Mouse (Mus musculus) forebrain, embryonic 11.5 days (tissue): ENCODE results near the gene Npcd. TPM values are rescaled to one million over a fixed set of nuclear protein-coding genes. Genes with fewer than 3 reads are reported as not detected.

Experiments
- ATAC-seq: fragments of 200-750 bp; cut with Nextera tagmentation; replicated peaks from 2 replicates; pipeline ENCODE4 v1.8.0; 2017; ENCODE audit warnings: moderate TSS enrichment; ENCODE audit not compliant: low FRiP score
- DNase-seq: peaks from one replicate; pipeline ENCODE4 v3.0.0-alpha.2; 2017; ENCODE audit warnings: low spot score
- H3K27ac ChIP-seq: fragments of 300-500 bp; sonication (generic); 2 replicates; pipeline ENCODE4 v1.5.1; 2014; ENCODE audit warnings: low read depth, low read length
- H3K27me3 ChIP-seq: fragments of 300-500 bp; sonication (generic); 2 replicates; pipeline ENCODE4 v1.6.1; 2014; ENCODE audit warnings: mild to moderate bottlenecking, low read length, mixed read lengths; ENCODE audit not compliant: control insufficient read depth, insufficient read depth
- H3K36me3 ChIP-seq: fragments of 300-500 bp; sonication (generic); 2 replicates; pipeline ENCODE4 v1.6.1; 2014; ENCODE audit warnings: mild to moderate bottlenecking, low read length, moderate library complexity, mixed read lengths; ENCODE audit not compliant: control insufficient read depth, insufficient read depth
- H3K4me1 ChIP-seq: fragments of 300-500 bp; sonication (generic); replicated peaks from 2 replicates; pipeline ENCODE4 v1.6.1; 2014; ENCODE audit warnings: low read length, mixed read lengths; ENCODE audit not compliant: control insufficient read depth, insufficient read depth
- H3K4me2 ChIP-seq: fragments of 300-500 bp; sonication (generic); 2 replicates; pipeline ENCODE4 v1.6.1; 2014; ENCODE audit warnings: low read depth, mild to moderate bottlenecking, low read length, moderate library complexity, mixed read lengths; ENCODE audit not compliant: severe bottlenecking
- H3K4me3 ChIP-seq: fragments of 300-500 bp; sonication (generic); 2 replicates; pipeline ENCODE4 v1.5.1; 2014; ENCODE audit warnings: low read depth, low read length
- H3K9ac ChIP-seq: fragments of 300-500 bp; sonication (generic); 2 replicates; pipeline ENCODE4 v1.6.1; 2014; ENCODE audit warnings: low read length
- H3K9me3 ChIP-seq: fragments of 300-500 bp; sonication (generic); 2 replicates; pipeline ENCODE4 v1.6.1; 2016; ENCODE audit warnings: low read length, mixed read lengths; ENCODE audit not compliant: control insufficient read depth
- WGBS: fragments of 180-500 bp; shearing (Covaris S2); extraction: QIAGEN DNeasy Blood & Tissue Kit; methylation state at CpG from one replicate; pipeline ENCODE4 v1.1.7; 2014; 5-methylcytosine and 5-hydroxymethylcytosine counted together
- polyA plus RNA-seq: library from polyadenylated mRNA; unstranded; fragments of >200 nt; fragmentation: Nextera tagmentation; extraction: Ambion mirVana; gene quantifications from 2 replicates; pipeline ENCODE4 v1.2.1, GENCODE M21; 2014

The Npcd gene
- polyA plus RNA-seq, 1 experiment from 2014 or later: not detected

DNA sequence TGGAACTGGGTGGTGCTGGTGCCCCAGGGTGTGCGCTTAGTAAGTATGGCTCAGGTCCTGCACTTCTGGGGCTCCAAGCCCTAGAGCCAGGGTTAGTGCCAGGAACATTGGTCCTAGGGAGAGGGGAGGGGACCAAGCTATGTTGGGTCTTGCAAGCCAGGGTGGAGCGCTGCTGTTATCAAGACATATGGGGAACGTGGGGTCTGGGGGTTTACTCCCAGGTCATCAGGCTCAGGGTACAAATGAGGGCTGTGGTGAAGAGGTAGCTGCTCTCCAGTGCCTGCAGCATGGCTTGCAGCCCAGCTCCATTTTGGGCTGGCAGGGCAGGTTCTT is 80.7 kb downstream of the Npcd start:
- DNase-seq (no peak), ATAC-seq (peak; percentile 42; the same call in 1 of the 2 replicates)
- Histone ChIP-seq H3K4me2 (no peak overlapping the region), H3K27ac (no peak overlapping the region), H3K9me3 (no peaks in the 10 kb centered on the region), H3K36me3 (no peaks in the 10 kb centered on the region), H3K9ac (no peak overlapping the region), H3K27me3 (no peaks in the 10 kb centered on the region), H3K4me3 (no peak overlapping the region), H3K4me1 (no peaks in the 10 kb centered on the region)
- WGBS: 86% methylated on average over 3 of the region's 3 CpGs

- H3K36me3 ChIP-seq: no peaks in the 10 kb centered on the region
- WGBS: 21% methylated on average over 11 of the region's 11 CpGs
- H3K4me1 ChIP-seq: no peaks in the 10 kb centered on the region
Observed at GRCm38 (mm10) chr15:79752742-79753419, 81.2 kb downstream of the Npcd start.

DNA sequence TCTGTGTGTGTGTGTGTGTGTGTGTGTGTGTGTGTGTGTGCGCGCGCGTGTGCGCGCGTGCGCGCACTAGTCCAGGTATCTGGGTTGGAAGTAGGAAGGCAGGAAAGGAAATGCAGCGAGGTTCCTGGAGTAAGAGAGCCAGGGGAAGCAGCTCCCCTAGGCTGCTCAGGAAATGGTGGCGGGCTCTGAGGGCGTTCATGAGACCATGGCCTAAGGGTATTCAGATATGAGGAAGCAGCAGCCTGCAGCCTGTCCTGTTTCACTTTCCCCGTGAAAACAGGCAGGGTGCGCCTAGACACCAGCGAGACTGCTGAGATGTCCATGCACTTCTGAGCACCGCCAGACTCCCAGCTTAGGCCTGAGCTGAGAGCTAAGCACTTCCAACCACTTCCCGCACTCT is 82.3 kb downstream of the Npcd start:
- Histone ChIP-seq H3K4me3 (no peak overlapping the region), H3K27me3 (no peaks in the 10 kb centered on the region), H3K4me1 (no peaks in the 10 kb centered on the region), H3K27ac (no peak overlapping the region), H3K4me2 (no peak overlapping the region), H3K9me3 (no peaks in the 10 kb centered on the region), H3K9ac (no peak overlapping the region), H3K36me3 (no peaks in the 10 kb centered on the region)
- 90% methylated on average over 17 of the region's 17 CpGs for WGBS
- ATAC-seq (no peak), DNase-seq (no peak)

More at GRCm38 (mm10) chr15:79752742-79753419, 81.2 kb downstream of the Npcd start:
- ATAC-seq: peak; percentile 10; the same call in 1 of the 2 replicates
- Histone ChIP-seq H3K27me3 (no peaks in the 10 kb centered on the region), H3K4me2 (no peak overlapping the region), H3K4me3 (no peak overlapping the region), H3K9ac (no peak overlapping the region), H3K27ac (no peak overlapping the region), H3K9me3 (no peaks in the 10 kb centered on the region)
- peak; percentile 89 for DNase-seq

DNA sequence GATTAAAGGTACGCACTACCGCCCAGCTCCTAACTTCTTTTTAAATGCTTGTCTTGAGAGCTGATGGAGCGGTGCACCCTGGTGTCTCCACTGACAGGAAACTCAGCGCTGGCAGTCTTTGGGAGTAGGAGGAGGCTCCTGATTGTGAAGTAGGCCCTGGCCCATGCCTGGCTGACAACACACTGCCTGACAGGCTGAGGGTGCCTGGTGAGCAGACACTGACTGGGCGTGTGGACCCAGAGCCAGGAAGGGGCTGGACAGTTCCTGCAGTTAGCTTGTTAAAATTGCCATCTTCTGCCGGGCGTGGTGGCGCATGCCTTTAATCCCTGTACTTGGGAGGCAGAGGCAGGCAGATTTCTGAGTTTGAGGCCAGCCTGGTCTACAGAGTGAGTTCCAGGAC is 83.8 kb downstream of the Npcd start:
- no peak for DNase-seq
- H3K36me3 ChIP-seq: no peaks in the 10 kb centered on the region

GRCm38 (mm10) chr15:79749162-79749561 is 84.9 kb downstream of the Npcd start:
- H3K4me2 ChIP-seq: no peak overlapping the region
- WGBS: 93% methylated on average over 7 of the region's 7 CpGs
- ATAC-seq (no peak), DNase-seq (no peak)
- no peaks in the 10 kb centered on the region for H3K27me3 ChIP-seq
- no peak overlapping the region for H3K9ac ChIP-seq
- H3K9me3 ChIP-seq: no peaks in the 10 kb centered on the region
- H3K4me1 ChIP-seq: no peaks in the 10 kb centered on the region
- no peaks in the 10 kb centered on the region for H3K36me3 ChIP-seq
- no peak overlapping the region for H3K27ac ChIP-seq
- H3K4me3 ChIP-seq: no peak overlapping the region

More for the DNA sequence above, 83.8 kb downstream of the Npcd start:
- Histone ChIP-seq H3K27ac (no peak overlapping the region), H3K4me3 (no peak overlapping the region), H3K4me1 (no peaks in the 10 kb centered on the region), H3K9ac (no peak overlapping the region), H3K27me3 (no peaks in the 10 kb centered on the region), H3K9me3 (no peaks in the 10 kb centered on the region), H3K4me2 (no peak overlapping the region)
- WGBS: 90% methylated on average over 8 of the region's 8 CpGs
- ATAC-seq: no peak

DNA sequence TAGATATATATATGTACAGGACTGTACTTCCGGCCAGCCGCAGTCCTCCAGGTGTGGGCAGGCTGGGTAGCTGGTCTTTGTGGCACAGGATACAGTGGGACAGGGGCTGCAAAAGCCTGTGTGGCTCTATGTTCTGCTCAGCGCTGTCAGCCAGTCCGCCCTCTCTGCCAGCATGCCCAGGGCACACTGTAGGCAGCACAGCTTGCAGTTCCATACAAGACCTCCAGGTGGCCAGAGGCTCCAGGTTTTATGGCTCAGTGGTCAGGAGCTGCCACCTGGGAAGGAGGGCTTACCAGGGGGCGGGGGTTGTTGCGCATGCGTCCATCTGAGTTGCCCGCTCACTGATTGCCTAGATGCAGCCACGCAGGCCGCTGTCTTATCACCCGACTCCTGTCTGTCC is 86.0 kb downstream of the Npcd start:
- no peaks in the 10 kb centered on the region for H3K27me3 ChIP-seq
- 46% methylated on average over 11 of the region's 11 CpGs for WGBS
- H3K9ac ChIP-seq: no peak overlapping the region
- ATAC-seq (no peak), DNase-seq (peak; percentile 69)
- H3K27ac ChIP-seq: no peak overlapping the region
- no peaks in the 10 kb centered on the region for H3K36me3 ChIP-seq
- H3K4me2 ChIP-seq: no peak overlapping the region
- H3K4me3 ChIP-seq: no peak overlapping the region
- H3K9me3 ChIP-seq: no peaks in the 10 kb centered on the region
- H3K4me1 ChIP-seq: no peaks in the 10 kb centered on the region; the same call in 1 of the 2 replicates

- Histone ChIP-seq H3K9ac (no peak overlapping the region), H3K4me1 (no peaks in the 10 kb centered on the region; the same call in 1 of the 2 replicates), H3K4me3 (no peak overlapping the region), H3K27ac (no peak overlapping the region), H3K36me3 (no peaks in the 10 kb centered on the region), H3K9me3 (no peaks in the 10 kb centered on the region), H3K27me3 (peaks cover 2% of the 10 kb centered on the region; the same call in 1 of the 2 replicates), H3K4me2 (no peak overlapping the region)
- ATAC-seq (no peak), DNase-seq (no peak)
- WGBS: 92% methylated on average over 5 of the region's 5 CpGs
Observed at GRCm38 (mm10) chr15:79745883-79746282, 88.2 kb downstream of the Npcd start.

DNA sequence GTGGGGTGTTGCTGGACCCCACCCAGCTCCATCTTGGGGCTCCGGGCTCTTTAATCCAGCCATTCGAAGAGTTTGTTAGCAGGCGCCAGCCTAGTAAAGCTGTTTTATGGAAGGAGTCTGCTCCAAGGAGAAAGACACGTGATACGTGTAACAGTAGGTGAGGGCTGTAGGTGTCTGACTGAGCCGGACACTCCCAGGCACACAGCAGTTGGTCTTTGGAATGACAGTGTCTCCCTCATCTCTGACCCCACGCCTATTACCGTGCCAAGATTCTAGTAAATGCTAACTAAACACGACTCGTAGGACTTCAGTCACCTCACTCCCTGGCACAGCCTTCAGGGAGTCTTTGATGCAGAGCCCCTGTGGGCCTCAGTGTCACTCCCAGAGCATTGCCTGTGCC is 88.7 kb downstream of the Npcd start:
- no peak for DNase-seq
- no peaks in the 10 kb centered on the region for H3K36me3 ChIP-seq
- no peak overlapping the region for H3K4me2 ChIP-seq
- no peak overlapping the region for H3K27ac ChIP-seq
- 92% methylated on average over 10 of the region's 10 CpGs for WGBS
- no peak overlapping the region for H3K9ac ChIP-seq
- peaks cover 2% of the 10 kb centered on the region; the same call in 1 of the 2 replicates for H3K27me3 ChIP-seq
- H3K4me3 ChIP-seq: no peak overlapping the region
- no peak for ATAC-seq
- no peaks in the 10 kb centered on the region for H3K9me3 ChIP-seq
- no peaks in the 10 kb centered on the region; the same call in 1 of the 2 replicates for H3K4me1 ChIP-seq

DNA sequence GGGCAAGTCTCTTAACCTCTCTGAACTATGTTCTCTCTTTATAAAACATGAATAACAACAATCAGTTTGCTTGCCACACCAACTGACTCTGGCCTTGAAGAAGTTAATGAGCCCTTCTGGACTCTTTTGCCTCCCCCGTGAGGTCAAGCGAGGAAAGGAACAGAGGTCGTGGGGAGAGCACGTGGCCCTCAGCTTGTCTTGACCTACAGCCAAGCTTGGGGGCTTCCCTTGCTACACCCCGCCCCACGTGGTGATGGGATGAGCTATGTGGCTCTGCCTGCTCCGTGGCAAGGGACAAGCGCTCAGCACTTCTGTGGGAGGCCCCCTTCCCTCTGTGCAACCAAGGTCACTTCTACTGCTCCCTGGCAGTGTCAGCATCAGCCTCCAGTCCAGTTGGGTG is 89.3 kb downstream of the Npcd start:
- Histone ChIP-seq H3K4me2 (no peak overlapping the region), H3K4me3 (no peak overlapping the region), H3K36me3 (no peaks in the 10 kb centered on the region), H3K27me3 (peaks cover 2% of the 10 kb centered on the region; the same call in 1 of the 2 replicates), H3K9me3 (no peaks in the 10 kb centered on the region), H3K9ac (no peak overlapping the region), H3K27ac (no peak overlapping the region), H3K4me1 (no peaks in the 10 kb centered on the region; the same call in 1 of the 2 replicates)
- 80% methylated on average over 8 of the region's 8 CpGs for WGBS
- no peak for DNase-seq
- no peak for ATAC-seq
